Mouse (Mus musculus) intestine, embryonic 14.5 days (tissue): ENCODE data around the gene Calr. TPM values are rescaled to one million over a fixed set of nuclear protein-coding genes. Genes with fewer than 3 reads are reported as not detected.

ENCODE experiments used
- ATAC-seq: fragments of 200-750 bp; cut with Nextera tagmentation; replicated peaks from 2 replicates; pipeline ENCODE4 v1.8.0; 2017; ENCODE audit warnings: low read depth, moderate number of reproducible peaks, moderate TSS enrichment, moderate library complexity; ENCODE audit not compliant: low FRiP score, low TSS enrichment
- DNase-seq: peaks from one replicate; pipeline ENCODE4 v3.0.0-alpha.2; 2018; ENCODE audit warnings: low spot score
- H3K27ac ChIP-seq: fragments of 300-500 bp; sonication (generic); 2 replicates; pipeline ENCODE4 v1.5.1; 2014; ENCODE audit warnings: low read depth, mild to moderate bottlenecking, control low read depth
- H3K27me3 ChIP-seq: fragments of 300-500 bp; sonication (generic); replicated peaks from 2 replicates; pipeline ENCODE4 v1.6.1; 2014; ENCODE audit warnings: low read length, control low read depth; ENCODE audit not compliant: control insufficient read depth, insufficient read depth
- H3K36me3 ChIP-seq: fragments of 300-500 bp; sonication (generic); 2 replicates; pipeline ENCODE4 v1.6.1; 2014; ENCODE audit warnings: low read length, control low read depth; ENCODE audit not compliant: control insufficient read depth, insufficient read depth
- H3K4me1 ChIP-seq: fragments of 300-500 bp; sonication (generic); replicated peaks from 2 replicates; pipeline ENCODE4 v1.6.1; 2014; ENCODE audit warnings: low read length, control low read depth, mixed read lengths; ENCODE audit not compliant: control insufficient read depth, insufficient read depth
- H3K4me2 ChIP-seq: fragments of 300-500 bp; sonication (generic); 2 replicates; pipeline ENCODE4 v1.6.1; 2014; ENCODE audit warnings: low read length
- H3K4me3 ChIP-seq: fragments of 300-500 bp; sonication (generic); 2 replicates; pipeline ENCODE4 v1.5.1; 2014; ENCODE audit warnings: low read depth, low read length, control low read depth, mixed read lengths
- H3K9ac ChIP-seq: fragments of 300-500 bp; sonication (generic); 2 replicates; pipeline ENCODE4 v1.6.1; 2014; ENCODE audit warnings: mild to moderate bottlenecking, low read length
- H3K9me3 ChIP-seq: fragments of 300-500 bp; sonication (generic); 2 replicates; pipeline ENCODE4 v1.6.1; 2016; ENCODE audit warnings: low read length, control low read depth; ENCODE audit not compliant: control insufficient read depth
- WGBS: fragments of 180-500 bp; shearing (Covaris S2); extraction: QIAGEN DNeasy Blood & Tissue Kit; methylation state at CpG from one replicate; pipeline ENCODE4 v1.1.7; 2014; 5-methylcytosine and 5-hydroxymethylcytosine counted together
- polyA plus RNA-seq: library from polyadenylated mRNA; unstranded; fragments of >200 nt; fragmentation: Nextera tagmentation; extraction: Ambion mirVana; gene quantifications from 2 replicates; pipeline ENCODE4 v1.2.1, GENCODE M21; 2014

Gene Calr
- polyA plus RNA-seq, 1 experiment from 2014 or later, result 823 TPM

- H3K4me3 ChIP-seq, result peak overlapping the region; percentile 90
- H3K4me1 ChIP-seq, result peaks cover 33% of the 10 kb centered on the region
- no peaks in the 10 kb centered on the region for H3K9me3 ChIP-seq
- DNase-seq (no peak), ATAC-seq (no peak)
- H3K27me3 ChIP-seq, result no peaks in the 10 kb centered on the region
- peaks cover 78% of the 10 kb centered on the region for H3K36me3 ChIP-seq
- H3K9ac ChIP-seq, result peak overlapping the region; percentile 94
- peak overlapping the region; percentile 78 for H3K4me2 ChIP-seq
- peak overlapping the region; percentile 84; the same call in 1 of the 2 replicates for H3K27ac ChIP-seq
- WGBS, result 94% methylated on average over 2 of the region's 2 CpGs
Observed at GRCm38 (mm10) chr8:84839411-84839810, 7.3 kb downstream of the Calr start.

GRCm38 (mm10) chr8:84838513-84838912 is 8.2 kb downstream of the Calr start:
- no peak overlapping the region for H3K27ac ChIP-seq
- H3K4me2 ChIP-seq, result no peak overlapping the region
- 92% methylated on average over 5 of the region's 5 CpGs for WGBS
- peaks cover 25% of the 10 kb centered on the region for H3K4me1 ChIP-seq
- H3K36me3 ChIP-seq, result peaks cover 75% of the 10 kb centered on the region
- H3K27me3 ChIP-seq, result no peaks in the 10 kb centered on the region
- H3K9ac ChIP-seq, result no peak overlapping the region
- DNase-seq, result no peak
- ATAC-seq, result no peak
- no peaks in the 10 kb centered on the region for H3K9me3 ChIP-seq
- H3K4me3 ChIP-seq, result no peak overlapping the region

- Histone ChIP-seq H3K9ac (no peak overlapping the region), H3K27me3 (no peaks in the 10 kb centered on the region), H3K4me1 (peaks cover 25% of the 10 kb centered on the region), H3K27ac (no peak overlapping the region), H3K9me3 (no peaks in the 10 kb centered on the region), H3K4me3 (no peak overlapping the region), H3K4me2 (no peak overlapping the region), H3K36me3 (peaks cover 70% of the 10 kb centered on the region)
- 80% methylated on average over 15 of the region's 15 CpGs for WGBS
- DNase-seq, result no peak
- no peak for ATAC-seq
Observed at GRCm38 (mm10) chr8:84837912-84838470, 8.7 kb downstream of the Calr start.

- Histone ChIP-seq H3K4me3 (no peak overlapping the region), H3K36me3 (peaks cover 63% of the 10 kb centered on the region), H3K4me2 (no peak overlapping the region), H3K9me3 (no peaks in the 10 kb centered on the region), H3K4me1 (peaks cover 27% of the 10 kb centered on the region), H3K9ac (no peak overlapping the region), H3K27me3 (no peaks in the 10 kb centered on the region), H3K27ac (no peak overlapping the region)
- peak; percentile 50 for DNase-seq
- ATAC-seq, result no peak
- 30% methylated on average over 8 of the region's 8 CpGs for WGBS
Observed at GRCm38 (mm10) chr8:84837149-84837911, 9.4 kb downstream of the Calr start.

- Histone ChIP-seq H3K27me3 (no peaks in the 10 kb centered on the region), H3K9ac (no peak overlapping the region), H3K9me3 (no peaks in the 10 kb centered on the region), H3K4me1 (peaks cover 27% of the 10 kb centered on the region), H3K4me2 (no peak overlapping the region), H3K27ac (no peak overlapping the region), H3K4me3 (no peak overlapping the region), H3K36me3 (peaks cover 50% of the 10 kb centered on the region)
- ATAC-seq, result no peak
- peak; percentile 46 for DNase-seq
- 51% methylated on average over 10 of the region's 10 CpGs for WGBS
Observed at GRCm38 (mm10) chr8:84834866-84835855, 11.6 kb downstream of the Calr start.

GRCm38 (mm10) chr8:84834002-84834865 is 12.5 kb downstream of the Calr start:
- Histone ChIP-seq H3K27me3 (no peaks in the 10 kb centered on the region), H3K4me1 (peaks cover 23% of the 10 kb centered on the region), H3K4me2 (no peak overlapping the region), H3K27ac (no peak overlapping the region), H3K9me3 (no peaks in the 10 kb centered on the region), H3K9ac (no peak overlapping the region), H3K36me3 (peaks cover 50% of the 10 kb centered on the region), H3K4me3 (no peak overlapping the region)
- DNase-seq, result peak; percentile 48
- 83% methylated on average over 19 of the region's 19 CpGs for WGBS
- ATAC-seq, result no peak

GRCm38 (mm10) chr8:84832759-84833742 is 13.7 kb downstream of the Calr start:
- DNase-seq, result peak; percentile 50
- Histone ChIP-seq H3K4me3 (peak overlapping the region; percentile 100), H3K36me3 (peaks cover 42% of the 10 kb centered on the region), H3K4me2 (peak overlapping the region; percentile 60), H3K9me3 (no peaks in the 10 kb centered on the region), H3K27ac (peak overlapping the region; percentile 93), H3K9ac (peak overlapping the region; percentile 99), H3K4me1 (peaks cover 22% of the 10 kb centered on the region), H3K27me3 (no peaks in the 10 kb centered on the region)
- ATAC-seq, result no peak
- 57% methylated on average over 10 of the region's 10 CpGs for WGBS
